Mouse (Mus musculus): ENCODE measurements around the gene Fam222b. TPM values are rescaled to one million over a fixed set of nuclear protein-coding genes. Genes with fewer than 3 reads are reported as not detected.

Fam222b gene
- total RNA-seq, 2 experiments from 2014 or later, result 0.45 to 2.9 TPM

DNA sequence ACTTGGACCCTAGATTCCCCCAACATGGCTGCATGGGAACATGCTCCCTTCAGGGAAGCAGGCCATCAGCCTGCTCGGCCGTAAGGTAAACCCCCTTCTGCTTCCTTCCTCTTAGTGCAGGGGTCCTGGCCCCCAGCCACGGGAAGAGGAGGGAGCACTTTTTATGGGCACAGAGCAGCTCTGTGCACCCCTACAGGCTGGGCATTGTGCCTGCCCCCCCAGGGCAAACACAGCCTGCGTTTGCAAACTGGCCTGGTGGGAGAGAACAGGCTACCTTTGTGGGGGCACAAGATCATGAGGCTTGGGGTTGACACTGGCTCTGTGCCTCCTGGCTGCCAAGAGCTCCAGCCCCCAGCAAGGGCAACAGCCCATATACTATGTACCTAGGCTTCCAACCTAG, 67.5 kb downstream of the Fam222b start:
- ATAC-seq (replicated peaks; ENCODE audit: low FRiP score, poor library complexity, severe bottlenecking), result no peak

DNA sequence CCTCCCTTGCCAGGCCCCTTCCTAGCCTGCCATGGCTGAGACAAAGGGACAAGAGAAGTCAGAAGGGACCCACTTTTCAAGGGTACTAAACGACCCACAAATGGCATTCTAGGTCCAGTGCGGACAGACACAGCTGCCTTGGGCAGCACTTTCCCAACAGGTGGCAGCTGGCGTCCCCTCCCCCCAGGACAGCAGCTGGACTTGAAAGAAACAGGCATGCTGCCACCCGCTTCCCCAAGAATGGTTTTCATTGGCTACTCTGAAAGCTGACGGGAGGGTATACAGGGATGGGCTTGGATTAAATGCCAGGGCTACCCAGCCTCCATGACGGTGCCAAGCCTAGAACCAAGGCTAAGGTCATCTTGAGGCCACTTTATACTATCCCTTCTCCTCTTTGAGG, 68.0 kb downstream of the Fam222b start:
- ATAC-seq (replicated peaks; ENCODE audit: low FRiP score, poor library complexity, severe bottlenecking), result no peak

GRCm38 (mm10) chr11:78163045-78163444, 68.6 kb downstream of the Fam222b start:
- no peak for ATAC-seq (replicated peaks; ENCODE audit: low FRiP score, poor library complexity, severe bottlenecking)

GRCm38 (mm10) chr11:78163681-78164603, 69.5 kb downstream of the Fam222b start:
- peak; percentile 7 for ATAC-seq (replicated peaks; ENCODE audit: low FRiP score, poor library complexity, severe bottlenecking)

- ATAC-seq (replicated peaks; ENCODE audit: low FRiP score, poor library complexity, severe bottlenecking), result peak; percentile 8; the same call in 1 of the 2 replicates
These were observed 70.1 kb downstream of the Fam222b start for GRCm38 (mm10) chr11:78164604-78164923.

- ATAC-seq (replicated peaks; ENCODE audit: low FRiP score, poor library complexity, severe bottlenecking), result peak; percentile 68
These were observed 70.7 kb downstream of the Fam222b start, which contains the start of gene Traf4 for GRCm38 (mm10) chr11:78164924-78165760. Traf4 (minus strand) TSS chr11:78165589.

DNA sequence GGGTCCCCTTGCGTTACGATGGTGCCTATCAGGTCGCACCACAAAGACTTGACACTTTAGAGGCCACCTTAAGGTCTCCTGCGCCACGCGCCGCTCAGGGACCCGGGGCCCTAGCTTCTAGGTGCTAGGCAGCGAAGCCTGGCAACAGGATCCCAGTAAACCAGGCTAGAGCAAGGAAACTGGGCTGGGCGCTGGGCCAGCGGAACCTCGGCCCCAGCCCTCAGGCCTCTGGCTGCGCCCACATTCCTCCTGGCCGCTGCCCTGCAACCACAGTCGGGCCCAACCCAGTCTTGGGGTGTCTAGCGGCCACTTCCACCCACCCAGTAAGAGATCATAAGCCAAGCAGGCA, 71.3 kb downstream of the Fam222b start:
- ATAC-seq (replicated peaks; ENCODE audit: low FRiP score, poor library complexity, severe bottlenecking), result peak; percentile 38

DNA sequence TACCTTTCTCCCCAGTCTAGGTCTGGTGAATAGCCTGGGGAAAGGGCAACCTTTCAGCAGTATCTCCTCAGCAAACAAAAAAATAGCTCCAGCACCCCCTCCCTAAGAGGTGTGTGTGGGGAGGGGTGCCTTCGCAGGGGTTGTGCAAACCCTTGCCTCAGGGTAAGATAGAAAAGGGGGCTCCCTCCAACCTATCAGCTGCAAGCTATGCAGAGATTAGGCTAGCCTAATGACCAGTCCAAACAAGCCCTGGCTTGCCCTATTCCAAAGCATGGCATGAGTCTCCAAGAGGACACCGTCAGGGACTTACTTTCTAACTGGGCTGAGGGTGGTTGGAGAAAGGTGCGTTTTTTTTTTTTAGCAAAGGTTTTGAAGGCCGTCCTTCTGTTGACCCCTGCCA, 71.7 kb downstream of the Fam222b start:
- ATAC-seq (replicated peaks; ENCODE audit: low FRiP score, poor library complexity, severe bottlenecking), result no peak

DNA sequence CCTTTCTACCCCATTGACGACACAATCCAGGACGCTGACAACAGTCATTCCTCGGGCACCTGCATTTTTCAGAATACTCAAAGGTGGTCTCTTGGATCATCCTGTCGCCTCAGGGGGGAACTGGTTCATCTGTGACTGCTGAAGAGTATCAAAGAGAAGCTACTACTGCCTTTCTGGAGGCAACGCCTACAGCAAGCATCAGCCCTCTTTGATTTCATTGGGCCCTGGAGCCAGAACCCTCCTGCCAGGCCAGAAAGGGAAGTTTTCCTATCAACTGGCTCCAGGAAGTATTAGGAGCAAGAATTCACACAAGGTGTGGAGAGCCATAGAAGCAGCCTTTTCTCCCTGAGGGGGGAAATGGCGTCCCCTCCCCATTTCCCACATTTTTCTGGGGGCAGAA, 72.2 kb downstream of the Fam222b start:
- ATAC-seq (replicated peaks; ENCODE audit: low FRiP score, poor library complexity, severe bottlenecking), result no peak

DNA sequence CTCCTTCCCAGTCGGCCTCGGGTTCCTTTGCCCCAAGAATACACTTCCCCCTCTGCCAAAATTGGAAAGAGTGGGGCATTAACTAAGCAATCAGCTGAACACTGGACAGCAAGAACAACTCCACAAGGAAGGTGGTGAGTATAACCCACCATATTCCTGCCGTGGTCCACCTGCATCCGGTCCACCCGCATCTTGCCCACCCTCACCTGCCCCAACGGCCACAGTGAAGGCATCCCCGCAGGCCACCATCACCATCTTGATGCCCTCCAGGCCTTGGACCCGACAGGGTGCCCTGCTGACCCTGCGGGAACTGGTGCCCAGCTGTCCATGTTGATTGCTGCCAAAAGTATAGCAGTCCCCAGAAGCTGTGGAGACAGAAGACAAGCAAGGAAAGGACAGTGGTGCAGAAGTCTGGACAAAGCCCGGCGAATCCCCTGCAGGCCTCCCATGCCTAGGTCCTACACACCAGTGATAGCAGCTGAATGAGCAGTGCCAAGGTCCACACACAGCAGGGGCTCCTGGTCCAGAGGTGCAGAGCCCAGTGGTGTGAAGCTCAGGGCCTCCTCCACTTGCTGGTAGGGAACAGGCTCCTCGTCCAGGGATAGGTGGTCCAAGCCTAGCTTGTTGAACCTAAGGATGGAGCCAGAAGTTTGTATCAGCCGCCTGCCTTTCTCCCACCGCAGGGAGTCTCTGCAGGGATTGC, 72.9 kb downstream of the Fam222b start:
- no peak for ATAC-seq (replicated peaks; ENCODE audit: low FRiP score, poor library complexity, severe bottlenecking)

GRCm38 (mm10) chr11:78168541-78169468, 74.3 kb downstream of the Fam222b start:
- ATAC-seq (replicated peaks; ENCODE audit: low FRiP score, poor library complexity, severe bottlenecking), result peak; percentile 60

DNA sequence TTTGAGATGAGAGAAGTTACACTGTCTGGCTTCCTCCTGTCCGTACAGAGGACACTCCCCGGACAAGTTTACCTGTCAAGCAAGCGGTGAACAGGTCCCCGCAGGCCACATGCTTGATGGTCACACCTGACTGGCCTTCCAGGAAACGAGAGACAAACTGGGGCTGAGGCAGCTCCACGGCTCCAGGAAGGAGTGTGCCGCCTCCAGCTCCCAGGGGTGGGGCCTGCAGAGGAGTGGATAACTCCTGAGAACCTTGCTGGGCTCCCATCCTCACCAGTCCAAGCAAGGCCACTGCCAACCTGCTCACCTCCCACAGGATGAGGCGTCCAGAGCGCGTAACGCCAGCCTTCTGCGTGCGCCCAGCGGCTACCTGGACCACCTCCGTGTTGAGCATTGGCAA, 75.8 kb downstream of the Fam222b start:
- ATAC-seq (replicated peaks; ENCODE audit: low FRiP score, poor library complexity, severe bottlenecking), result no peak

DNA sequence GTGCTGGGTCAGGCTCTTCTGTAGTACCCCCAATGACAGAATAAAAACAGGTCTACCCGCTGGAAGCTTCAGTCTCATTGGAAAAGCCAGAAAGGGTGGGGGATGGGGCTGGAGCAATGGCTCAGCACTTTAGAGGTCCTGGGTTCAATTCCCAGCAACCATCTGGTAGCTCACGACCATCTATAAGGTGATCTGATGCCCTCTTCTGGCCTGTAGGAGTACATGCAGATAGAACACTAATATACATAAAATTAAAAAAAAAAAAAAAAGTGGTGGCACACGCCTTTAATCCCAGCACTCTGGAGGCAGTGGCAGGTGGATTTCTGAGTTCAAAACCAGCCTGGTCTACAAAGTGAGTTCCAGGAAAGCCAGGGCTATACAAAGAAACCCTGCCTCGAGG, 76.9 kb downstream of the Fam222b start:
- ATAC-seq (replicated peaks; ENCODE audit: low FRiP score, poor library complexity, severe bottlenecking), result no peak

DNA sequence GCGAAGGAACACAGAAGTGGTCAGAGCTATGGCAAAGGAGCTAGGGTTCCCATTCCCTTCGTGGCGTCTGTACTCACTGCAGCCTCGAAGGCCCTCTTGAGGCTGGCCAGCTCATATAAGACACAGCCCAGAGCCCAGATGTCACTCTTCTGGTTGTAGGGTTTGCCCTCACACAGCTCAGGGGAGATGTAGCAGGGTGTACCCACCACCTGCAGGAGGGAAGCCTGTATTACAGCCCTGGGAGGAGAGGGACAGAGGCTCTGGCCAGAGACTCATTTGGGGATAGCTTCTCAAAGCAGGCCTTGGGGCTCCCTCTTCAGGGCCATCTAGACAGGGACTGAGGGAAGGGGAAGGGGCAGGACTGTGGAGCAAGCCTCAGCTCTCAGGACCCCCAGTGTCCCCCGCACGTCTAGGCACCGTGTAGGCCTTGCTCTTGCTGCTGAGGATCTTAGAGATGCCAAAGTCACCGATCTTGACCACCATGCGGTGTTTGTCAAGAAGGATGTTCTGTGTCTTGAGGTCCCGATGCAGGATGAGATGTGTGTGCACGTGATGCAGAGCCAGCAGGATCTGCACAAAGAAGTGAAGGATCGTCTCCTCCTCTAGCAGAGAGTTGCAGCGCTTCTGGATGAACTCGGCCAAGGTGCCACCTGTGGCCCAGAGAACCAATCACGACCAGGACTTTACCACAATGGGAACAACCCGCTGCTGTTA, 77.7 kb downstream of the Fam222b start:
- no peak for ATAC-seq (replicated peaks; ENCODE audit: low FRiP score, poor library complexity, severe bottlenecking)

GRCm38 (mm10) chr11:78172748-78173383, 78.4 kb downstream of the Fam222b start:
- ATAC-seq (replicated peaks; ENCODE audit: low FRiP score, poor library complexity, severe bottlenecking), result no peak

DNA sequence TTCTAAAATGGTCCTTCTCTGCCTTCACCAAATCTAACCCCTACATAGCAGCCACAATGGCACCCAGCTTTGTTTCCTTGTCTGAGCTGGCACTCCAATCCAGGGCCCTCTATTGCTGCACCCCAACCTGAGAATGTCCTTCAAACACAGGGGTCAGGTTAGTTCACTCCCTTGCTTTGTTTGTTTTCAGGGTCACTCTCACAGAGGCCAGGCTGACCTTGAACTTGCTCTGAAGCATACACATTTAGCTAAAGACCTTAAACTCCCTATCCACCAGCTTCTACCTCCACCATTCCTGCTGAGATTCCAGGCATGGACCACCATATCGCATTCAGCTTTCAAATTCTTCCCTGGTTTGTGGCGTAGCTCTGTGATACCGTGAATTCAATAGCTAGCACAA, 80.0 kb downstream of the Fam222b start:
- ATAC-seq (replicated peaks; ENCODE audit: low FRiP score, poor library complexity, severe bottlenecking), result no peak

- ATAC-seq (replicated peaks; ENCODE audit: low FRiP score, poor library complexity, severe bottlenecking), result peak; percentile 62
These were observed 81.4 kb downstream of the Fam222b start for GRCm38 (mm10) chr11:78175771-78176401.

GRCm38 (mm10) chr11:78176402-78176862, 82.0 kb downstream of the Fam222b start, which contains the start of the genes Nek8 and Tlcd1:
Nek8 (minus strand) TSS chr11:78176675.
Tlcd1 (plus strand) TSS chr11:78176711.
- peak; percentile 64 for ATAC-seq (replicated peaks; ENCODE audit: low FRiP score, poor library complexity, severe bottlenecking)

All from erythroid progenitor cell, adult 5-6 weeks (primary cell).